Mouse (Mus musculus): ENCODE measurements around the gene Acot1. TPM values are rescaled to one million over a fixed set of nuclear protein-coding genes. Genes with fewer than 3 reads are reported as not detected.
"Not testable (repeated sequence)": the region's sequence is repeated elsewhere in the genome, so short reads cannot be mapped to it uniquely, and the experiment has no call there.

Gene Acot1
- polyA plus RNA-seq, 1 experiment from 2014 or later = 23.3 TPM

DNA sequence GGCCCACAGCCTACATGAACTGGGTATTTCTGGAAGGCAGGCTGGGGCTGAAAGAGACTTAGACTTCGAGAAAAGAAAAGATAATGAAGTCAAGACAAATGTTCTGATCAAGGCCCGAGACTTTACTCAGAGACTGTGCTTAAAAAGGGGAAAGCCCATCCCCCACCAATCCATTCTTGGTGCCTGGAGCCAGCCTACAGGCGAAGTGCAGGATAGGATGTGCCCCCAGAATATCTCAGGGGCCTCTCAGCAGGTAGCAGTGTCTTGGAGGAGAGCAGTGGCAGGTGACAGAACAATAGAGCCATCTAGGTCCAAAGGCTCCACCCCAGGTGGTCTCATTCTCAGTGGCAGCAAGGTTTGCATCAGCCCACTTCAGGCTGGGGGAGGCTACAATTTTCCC lies 19.0 kb downstream of the Acot1 start:
- not testable (repeated sequence) for H3K36me3 ChIP-seq; DNase-seq (ENCODE audit: low spot score); H3K27ac ChIP-seq; H3K9me3 ChIP-seq; H3K4me1 ChIP-seq; H3K27me3 ChIP-seq (ENCODE audit: insufficient read depth, poor library complexity, severe bottlenecking); H3K4me3 ChIP-seq
- 61% methylated on average over 3 of the region's 3 CpGs for WGBS

DNA sequence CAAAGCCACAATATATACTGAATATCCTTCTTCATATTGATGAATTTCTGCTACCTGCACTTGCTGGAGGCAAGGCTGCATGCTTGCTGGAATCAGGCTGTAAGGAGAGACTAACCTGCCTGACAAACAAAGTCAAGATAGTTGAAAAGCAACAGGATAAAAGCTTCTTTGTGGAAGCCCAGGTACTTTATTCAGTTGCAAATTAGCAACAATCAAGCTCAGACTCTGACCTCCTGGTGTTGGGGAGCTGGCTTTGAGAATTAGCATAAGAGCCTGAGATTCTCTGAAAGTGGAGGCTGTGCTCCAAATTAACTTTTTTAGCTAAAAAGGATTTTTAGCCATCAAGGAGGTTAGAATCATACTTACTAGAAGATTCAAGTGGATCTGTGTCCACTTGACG lies 19.8 kb downstream of the Acot1 start:
- H3K27me3 ChIP-seq (ENCODE audit: insufficient read depth, poor library complexity, severe bottlenecking); H3K36me3 ChIP-seq; DNase-seq (ENCODE audit: low spot score); H3K4me3 ChIP-seq; H3K4me1 ChIP-seq; H3K9me3 ChIP-seq; H3K27ac ChIP-seq: not testable (repeated sequence)
- 86% methylated on average over 1 of the region's 1 CpGs for WGBS

DNA sequence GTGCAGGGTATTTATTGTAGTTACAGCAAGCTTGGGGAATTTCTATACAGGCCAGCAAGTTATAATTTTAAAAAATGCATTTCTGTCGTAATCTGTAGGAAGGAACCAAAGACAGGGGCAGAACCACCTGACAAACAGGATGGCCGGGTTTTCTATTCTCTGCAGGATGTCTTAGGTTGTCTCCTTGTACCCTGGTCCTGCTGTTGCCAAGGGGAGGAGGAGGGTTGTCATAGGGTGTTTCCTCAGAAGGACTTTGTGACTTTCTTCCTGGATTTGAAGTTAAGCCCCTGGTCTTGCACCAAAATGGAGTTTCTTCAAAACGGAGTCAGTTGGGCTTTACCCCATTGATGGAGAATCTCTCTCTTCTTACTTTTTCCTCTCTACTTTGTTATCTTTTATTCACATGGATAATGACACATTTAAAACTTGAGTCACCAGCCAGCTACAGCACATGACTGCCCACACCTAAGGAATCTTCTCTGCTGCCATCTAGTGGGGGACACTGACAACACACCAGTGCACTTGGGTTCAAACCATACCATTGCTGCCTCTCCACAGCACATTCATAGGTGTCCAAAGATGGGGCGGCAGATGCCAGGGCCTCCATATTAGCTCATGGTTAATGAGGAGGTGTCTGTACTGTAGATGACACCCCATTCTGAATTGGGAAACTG lies 21.5 kb downstream of the Acot1 start:
- no peaks in the 10 kb centered on the region for H3K9me3 ChIP-seq
- no peaks in the 10 kb centered on the region for H3K36me3 ChIP-seq
- peak; percentile 76 for DNase-seq (ENCODE audit: low spot score)
- no peaks in the 10 kb centered on the region for H3K4me1 ChIP-seq
- 65% methylated on average over 4 of the region's 4 CpGs for WGBS
- H3K27ac ChIP-seq = no peak overlapping the region
- H3K4me3 ChIP-seq = no peak overlapping the region
- no peaks in the 10 kb centered on the region for H3K27me3 ChIP-seq (ENCODE audit: insufficient read depth, poor library complexity, severe bottlenecking)

- no peak for DNase-seq (ENCODE audit: low spot score)
- WGBS = 87% methylated on average over 4 of the region's 4 CpGs
Measured at GRCm38 (mm10) chr12:84032854-84033253, 23.6 kb downstream of the Acot1 start.

GRCm38 (mm10) chr12:84033302-84033701 lies 24.0 kb downstream of the Acot1 start:
- H3K4me3 ChIP-seq; H3K36me3 ChIP-seq; H3K27ac ChIP-seq; H3K27me3 ChIP-seq (ENCODE audit: insufficient read depth, poor library complexity, severe bottlenecking); H3K4me1 ChIP-seq; H3K9me3 ChIP-seq; DNase-seq (ENCODE audit: low spot score): not testable (repeated sequence)
- WGBS = 69% methylated on average over 2 of the region's 2 CpGs

More at GRCm38 (mm10) chr12:84032854-84033253, 23.6 kb downstream of the Acot1 start:
- Histone ChIP-seq H3K36me3 (no peaks in the 10 kb centered on the region), H3K27ac (no peak overlapping the region), H3K4me3 (no peak overlapping the region), H3K9me3 (no peaks in the 10 kb centered on the region), H3K4me1 (no peaks in the 10 kb centered on the region), H3K27me3 (ENCODE audit: insufficient read depth, poor library complexity, severe bottlenecking) (peaks cover 6% of the 10 kb centered on the region; the same call in 1 of the 2 replicates)

- Histone ChIP-seq H3K4me1 (no peaks in the 10 kb centered on the region), H3K36me3 (no peaks in the 10 kb centered on the region), H3K27me3 (ENCODE audit: insufficient read depth, poor library complexity, severe bottlenecking) (peaks cover 6% of the 10 kb centered on the region; the same call in 1 of the 2 replicates), H3K4me3 (no peak overlapping the region), H3K27ac (no peak overlapping the region), H3K9me3 (no peaks in the 10 kb centered on the region)
- DNase-seq (ENCODE audit: low spot score) = no peak
- WGBS = 59% methylated on average over 4 of the region's 4 CpGs
Measured at GRCm38 (mm10) chr12:84034108-84034507, 24.8 kb downstream of the Acot1 start.

GRCm38 (mm10) chr12:84038241-84038640 lies 29.0 kb downstream of the Acot1 start, which contains the start of gene Acot4:
Gene Acot4 (plus strand): TSS chr12:84038379.
- not testable (repeated sequence) for H3K9me3 ChIP-seq; DNase-seq (ENCODE audit: low spot score); H3K4me1 ChIP-seq; H3K27me3 ChIP-seq (ENCODE audit: insufficient read depth, poor library complexity, severe bottlenecking); H3K36me3 ChIP-seq
- peak within 1 kb of the TSS; percentile 75 for H3K27ac ChIP-seq
- peak within 1 kb of the TSS; percentile 62 for H3K4me3 ChIP-seq
- WGBS = 6% methylated on average over 32 of the region's 32 CpGs

- not testable (repeated sequence) for H3K27me3 ChIP-seq (ENCODE audit: insufficient read depth, poor library complexity, severe bottlenecking); H3K9me3 ChIP-seq; H3K36me3 ChIP-seq; DNase-seq (ENCODE audit: low spot score); H3K4me1 ChIP-seq
- 2% methylated on average over 39 of the region's 39 CpGs for WGBS
- Histone ChIP-seq H3K27ac (peak within 1 kb of the TSS; percentile 75), H3K4me3 (peak within 1 kb of the TSS; percentile 62)
Measured at GRCm38 (mm10) chr12:84038691-84039111, 29.4 kb downstream of the Acot1 start, which contains the start of gene Gm49366. Gene Gm49366 (plus strand): TSS chr12:84038935.

DNA sequence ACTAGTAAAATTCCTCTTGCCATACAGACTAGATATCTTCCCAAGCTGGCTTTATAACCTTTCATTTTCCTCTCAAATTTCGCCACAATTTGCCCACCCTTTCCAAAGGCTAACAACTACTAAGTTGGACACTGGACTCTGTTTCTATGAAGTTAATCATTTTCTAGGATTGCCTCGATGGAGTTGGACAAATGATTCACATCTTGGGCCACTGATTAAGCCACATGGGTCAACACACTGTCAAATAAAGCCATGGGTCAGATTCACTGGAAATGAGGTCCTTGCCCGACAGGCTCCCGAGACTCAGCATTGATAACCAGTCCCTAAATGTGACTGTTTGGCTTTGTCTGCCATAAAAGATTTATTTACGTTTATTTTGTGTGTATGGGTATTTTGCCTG lies 33.0 kb downstream of the Acot1 start:
- H3K27me3 ChIP-seq (ENCODE audit: insufficient read depth, poor library complexity, severe bottlenecking) = peaks cover 4% of the 10 kb centered on the region; the same call in 1 of the 2 replicates

DNA sequence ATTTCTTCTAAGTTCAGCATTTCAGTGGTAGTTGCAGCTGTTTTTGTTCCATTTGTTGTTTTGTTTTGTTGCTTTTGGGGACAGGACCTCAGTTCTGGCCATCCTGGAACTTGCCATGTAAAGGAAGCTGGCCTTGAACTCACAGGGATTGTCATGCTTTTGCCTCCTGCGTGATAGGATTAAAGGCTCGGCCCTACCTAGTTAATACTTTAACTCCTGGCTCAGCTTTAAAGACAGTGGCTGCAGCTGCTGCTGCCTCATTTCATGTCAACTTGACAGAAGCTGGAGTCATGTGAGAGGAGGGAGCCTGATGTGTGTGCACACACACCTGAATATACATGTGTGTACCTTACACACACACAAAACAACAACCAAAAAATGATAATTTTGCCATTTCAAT lies 34.8 kb downstream of the Acot1 start:
- DNase-seq (ENCODE audit: low spot score) = no peak
- Histone ChIP-seq H3K4me1 (no peaks in the 10 kb centered on the region), H3K27ac (no peak overlapping the region), H3K36me3 (no peaks in the 10 kb centered on the region), H3K4me3 (no peak overlapping the region), H3K27me3 (ENCODE audit: insufficient read depth, poor library complexity, severe bottlenecking) (no peaks in the 10 kb centered on the region), H3K9me3 (peaks cover 15% of the 10 kb centered on the region; the same call in 1 of the 2 replicates)
- WGBS = 78% methylated on average over 2 of the region's 2 CpGs

More for the DNA sequence above, 33.0 kb downstream of the Acot1 start:
- Histone ChIP-seq H3K27ac (no peak overlapping the region), H3K4me1 (no peaks in the 10 kb centered on the region), H3K36me3 (no peaks in the 10 kb centered on the region), H3K9me3 (peaks cover 6% of the 10 kb centered on the region; the same call in 1 of the 2 replicates), H3K4me3 (no peak overlapping the region)
- WGBS = 83% methylated on average over 5 of the region's 5 CpGs
- DNase-seq (ENCODE audit: low spot score) = no peak

GRCm38 (mm10) chr12:84046906-84047305 lies 37.6 kb downstream of the Acot1 start:
- no peak for DNase-seq (ENCODE audit: low spot score)
- Histone ChIP-seq H3K27ac (no peak overlapping the region), H3K36me3 (no peaks in the 10 kb centered on the region), H3K4me1 (no peaks in the 10 kb centered on the region), H3K27me3 (ENCODE audit: insufficient read depth, poor library complexity, severe bottlenecking) (peaks cover 8% of the 10 kb centered on the region; the same call in 1 of the 2 replicates), H3K4me3 (no peak overlapping the region), H3K9me3 (peaks cover 9% of the 10 kb centered on the region; the same call in 1 of the 2 replicates)
- 86% methylated on average over 1 of the region's 1 CpGs for WGBS

GRCm38 (mm10) chr12:84050744-84051143 lies 41.5 kb downstream of the Acot1 start:
- H3K36me3 ChIP-seq; H3K4me1 ChIP-seq; DNase-seq (ENCODE audit: low spot score); H3K27ac ChIP-seq; H3K4me3 ChIP-seq; H3K9me3 ChIP-seq: not testable (repeated sequence)
- peaks cover 41% of the 10 kb centered on the region for H3K27me3 ChIP-seq (ENCODE audit: insufficient read depth, poor library complexity, severe bottlenecking)
- WGBS = 86% methylated on average over 5 of the region's 5 CpGs

GRCm38 (mm10) chr12:84051937-84052474 lies 42.7 kb downstream of the Acot1 start, which contains the start of gene Acot3:
Gene Acot3 (plus strand): TSS chr12:84052144.
- Histone ChIP-seq H3K4me1 (peaks cover 5% of the 10 kb centered on the region; the same call in 1 of the 2 replicates), H3K36me3 (no peaks in the 10 kb centered on the region), H3K4me3 (no peak within 1 kb of the TSS), H3K27me3 (ENCODE audit: insufficient read depth, poor library complexity, severe bottlenecking) (peaks cover 50% of the 10 kb centered on the region), H3K9me3 (peaks cover 9% of the 10 kb centered on the region; the same call in 1 of the 2 replicates), H3K27ac (no peak within 1 kb of the TSS)
- WGBS = 62% methylated on average over 5 of the region's 5 CpGs
- DNase-seq (ENCODE audit: low spot score) = no peak
